Mouse (Mus musculus): Measurements from ENCODE around the gene Sh3rf1. TPM values are rescaled to one million over a fixed set of nuclear protein-coding genes. Genes with fewer than 3 reads are reported as not detected.

The Sh3rf1 gene
- polyA plus RNA-seq, 1 experiment from 2014 or later, result 22.5 TPM

DNA sequence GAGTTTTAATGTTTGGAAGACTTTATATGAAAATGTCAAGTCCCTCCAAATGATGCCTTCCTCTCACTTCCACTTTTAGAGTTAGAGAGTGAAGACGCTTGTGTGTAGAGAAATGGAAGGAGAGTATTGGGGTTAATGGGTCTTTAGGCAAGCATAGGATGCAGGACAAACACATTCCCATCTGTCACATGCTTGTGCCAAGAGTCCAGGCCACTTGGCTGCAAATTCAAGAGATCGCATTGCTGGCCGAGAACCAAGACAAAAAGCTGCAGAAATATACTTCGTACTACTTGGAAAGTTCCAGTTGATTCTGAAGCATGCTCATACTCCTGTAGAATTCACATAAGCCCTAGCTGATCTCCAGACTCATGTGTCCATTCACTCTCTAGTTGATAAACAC is 41.7 kb upstream of the Sh3rf1 start:
- no peaks in the 10 kb centered on the region for H3K27me3 ChIP-seq (ENCODE audit: insufficient read depth, low read length)
- H3K4me2 ChIP-seq, result no peak overlapping the region
- WGBS, result 43% methylated on average over 4 of the region's 4 CpGs
- peak; percentile 91 for DNase-seq
- ATAC-seq (ENCODE audit: insufficient read depth), result peak; percentile 77
- H3K4me1 ChIP-seq (ENCODE audit: insufficient read depth), result peaks cover 16% of the 10 kb centered on the region
- TF ChIP-seq CTCF (IDR thresholded peaks at IDR 0.05; ENCODE audit: low read depth), result no peak
- H3K9ac ChIP-seq, result no peak overlapping the region
- H3K9me3 ChIP-seq (ENCODE audit: low read depth, low read length), result no peaks in the 10 kb centered on the region
- no peak overlapping the region for H3K27ac ChIP-seq (ENCODE audit: low read depth)
- H3K4me3 ChIP-seq (ENCODE audit: low read depth, low read length), result no peak overlapping the region
- H3K36me3 ChIP-seq (ENCODE audit: insufficient read depth), result no peaks in the 10 kb centered on the region

DNA sequence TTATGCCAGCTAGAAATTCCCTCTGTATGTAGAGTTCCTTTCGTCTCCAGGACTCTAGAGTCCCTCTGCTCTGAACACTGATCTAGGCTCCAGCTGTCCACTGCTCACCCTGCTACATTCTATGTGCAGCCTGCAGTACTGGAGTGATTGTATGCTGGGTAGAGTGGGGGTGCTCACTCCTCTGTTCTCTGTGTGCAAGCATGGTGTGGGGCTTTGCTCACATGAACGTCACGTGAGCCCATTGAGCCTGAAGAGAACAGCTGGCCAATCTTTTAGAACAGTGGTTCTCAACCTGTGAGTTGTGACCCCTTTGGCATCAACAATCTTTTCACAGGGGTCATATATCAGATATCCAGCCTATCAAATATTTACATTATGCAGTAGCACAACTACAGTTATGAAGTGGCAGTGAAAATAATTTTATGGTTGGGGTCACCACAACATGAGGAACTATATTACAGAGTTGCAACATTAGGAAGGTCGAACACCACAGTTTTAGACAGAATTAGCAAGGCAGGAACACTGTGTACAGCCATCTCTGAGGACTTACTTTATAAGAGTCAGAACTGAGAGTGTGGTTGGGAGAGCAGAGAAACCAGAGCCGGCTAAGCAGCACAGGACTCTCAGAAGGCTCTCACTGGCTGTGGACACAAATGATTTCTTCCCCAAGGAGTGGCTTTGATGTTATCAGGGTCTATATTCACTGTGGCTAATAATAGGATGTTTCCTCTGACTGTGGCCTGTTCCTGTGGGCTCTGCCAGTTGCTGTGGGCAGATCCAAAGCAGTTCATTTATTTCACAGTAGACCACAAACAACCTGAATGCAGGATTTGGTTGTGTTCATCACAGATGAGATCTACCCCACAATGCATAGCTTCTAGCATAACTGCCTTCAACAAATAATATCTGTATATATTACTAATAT is 38.1 kb upstream of the Sh3rf1 start:
- peak; percentile 50 for DNase-seq
- H3K36me3 ChIP-seq (ENCODE audit: insufficient read depth), result no peaks in the 10 kb centered on the region
- no peaks in the 10 kb centered on the region for H3K27me3 ChIP-seq (ENCODE audit: insufficient read depth, low read length)
- peak overlapping the region; percentile 54; the same call in 1 of the 2 replicates for H3K27ac ChIP-seq (ENCODE audit: low read depth)
- H3K9ac ChIP-seq, result no peak overlapping the region
- WGBS, result 27% methylated on average over 5 of the region's 5 CpGs
- H3K4me1 ChIP-seq (ENCODE audit: insufficient read depth), result peaks cover 16% of the 10 kb centered on the region
- H3K4me3 ChIP-seq (ENCODE audit: low read depth, low read length), result no peak overlapping the region
- no peak overlapping the region for H3K4me2 ChIP-seq
- ATAC-seq (ENCODE audit: insufficient read depth), result peak; percentile 62
- H3K9me3 ChIP-seq (ENCODE audit: low read depth, low read length), result no peaks in the 10 kb centered on the region
- no peak for TF ChIP-seq CTCF (IDR thresholded peaks at IDR 0.05; ENCODE audit: low read depth)

DNA sequence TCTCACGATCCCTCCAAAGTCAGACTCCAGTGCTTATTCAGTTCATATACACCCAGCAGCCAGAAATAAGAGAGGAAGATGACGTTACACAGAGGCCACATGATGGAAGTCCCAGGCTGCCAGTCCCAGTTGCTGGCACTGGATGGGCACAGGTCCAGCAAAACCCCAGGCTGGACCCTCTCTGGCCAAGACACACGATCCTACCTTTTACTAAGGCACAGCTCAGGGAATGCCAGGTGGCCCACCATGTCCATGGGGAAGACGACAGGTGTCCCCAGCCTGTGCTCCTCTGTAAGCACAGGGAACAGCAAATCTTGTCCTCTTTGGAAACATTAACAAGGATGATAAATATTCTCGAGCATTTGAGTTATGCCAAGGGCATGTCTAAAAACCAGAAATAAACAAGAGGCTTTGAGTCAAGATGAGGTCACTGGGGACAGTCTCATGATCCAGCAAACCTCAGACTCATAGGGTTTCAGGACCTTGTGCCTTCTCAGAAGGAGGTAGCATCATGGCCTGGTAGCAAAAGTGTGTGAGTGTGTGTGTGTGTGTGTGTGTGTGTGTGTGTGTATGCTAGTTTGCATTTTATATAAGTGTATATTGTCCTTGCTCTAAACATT is 29.3 kb upstream of the Sh3rf1 start:
- DNase-seq (no peak), ATAC-seq (ENCODE audit: insufficient read depth) (no peak)
- no peaks in the 10 kb centered on the region for H3K27me3 ChIP-seq (ENCODE audit: insufficient read depth, low read length)
- H3K36me3 ChIP-seq (ENCODE audit: insufficient read depth), result no peaks in the 10 kb centered on the region
- no peak overlapping the region for H3K27ac ChIP-seq (ENCODE audit: low read depth)
- H3K9ac ChIP-seq, result no peak overlapping the region
- TF ChIP-seq CTCF (IDR thresholded peaks at IDR 0.05; ENCODE audit: low read depth), result no peak
- WGBS, result 69% methylated on average over 5 of the region's 5 CpGs
- H3K4me1 ChIP-seq (ENCODE audit: insufficient read depth), result no peaks in the 10 kb centered on the region
- H3K4me2 ChIP-seq, result no peak overlapping the region
- H3K4me3 ChIP-seq (ENCODE audit: low read depth, low read length), result no peak overlapping the region
- H3K9me3 ChIP-seq (ENCODE audit: low read depth, low read length), result no peaks in the 10 kb centered on the region

DNA sequence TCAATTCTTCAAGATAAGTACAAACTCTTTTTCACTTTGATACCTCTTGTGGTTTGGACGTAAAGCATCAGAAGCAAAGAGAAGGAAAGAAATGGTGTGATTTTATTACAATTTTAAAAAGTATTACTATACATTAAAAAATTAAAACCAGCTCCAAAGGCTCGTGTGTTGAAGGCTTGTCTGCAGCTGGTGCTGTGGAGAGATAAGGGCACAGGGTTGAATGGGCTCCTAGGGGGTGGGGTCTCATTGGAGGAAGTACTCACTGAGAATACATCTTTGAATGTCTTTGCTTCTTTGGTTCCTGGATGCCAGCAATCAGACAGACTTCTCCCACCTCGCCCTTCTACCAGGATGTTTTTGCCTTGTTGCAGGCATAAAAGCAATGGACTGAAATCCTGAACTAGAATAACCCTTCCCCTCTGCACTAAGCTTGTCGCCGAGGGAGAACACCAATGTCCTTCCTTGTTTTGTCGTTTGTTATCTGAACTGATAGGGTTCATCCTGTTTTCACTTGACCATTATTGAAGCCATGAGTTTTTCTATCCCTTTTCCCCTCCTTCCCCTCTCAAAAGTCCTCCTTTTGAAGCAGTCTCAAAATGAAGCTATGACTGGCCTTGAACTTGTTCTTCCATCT is 23.3 kb upstream of the Sh3rf1 start:
- no peaks in the 10 kb centered on the region for H3K27me3 ChIP-seq (ENCODE audit: insufficient read depth, low read length)
- no peaks in the 10 kb centered on the region for H3K36me3 ChIP-seq (ENCODE audit: insufficient read depth)
- DNase-seq (no peak), ATAC-seq (ENCODE audit: insufficient read depth) (no peak)
- no peak overlapping the region for H3K27ac ChIP-seq (ENCODE audit: low read depth)
- no peak overlapping the region for H3K9ac ChIP-seq
- H3K4me2 ChIP-seq, result no peak overlapping the region
- no peak overlapping the region for H3K4me3 ChIP-seq (ENCODE audit: low read depth, low read length)
- WGBS, result 51% methylated on average over 6 of the region's 6 CpGs
- no peak for TF ChIP-seq CTCF (IDR thresholded peaks at IDR 0.05; ENCODE audit: low read depth)
- no peaks in the 10 kb centered on the region for H3K9me3 ChIP-seq (ENCODE audit: low read depth, low read length)
- H3K4me1 ChIP-seq (ENCODE audit: insufficient read depth), result no peaks in the 10 kb centered on the region

DNA sequence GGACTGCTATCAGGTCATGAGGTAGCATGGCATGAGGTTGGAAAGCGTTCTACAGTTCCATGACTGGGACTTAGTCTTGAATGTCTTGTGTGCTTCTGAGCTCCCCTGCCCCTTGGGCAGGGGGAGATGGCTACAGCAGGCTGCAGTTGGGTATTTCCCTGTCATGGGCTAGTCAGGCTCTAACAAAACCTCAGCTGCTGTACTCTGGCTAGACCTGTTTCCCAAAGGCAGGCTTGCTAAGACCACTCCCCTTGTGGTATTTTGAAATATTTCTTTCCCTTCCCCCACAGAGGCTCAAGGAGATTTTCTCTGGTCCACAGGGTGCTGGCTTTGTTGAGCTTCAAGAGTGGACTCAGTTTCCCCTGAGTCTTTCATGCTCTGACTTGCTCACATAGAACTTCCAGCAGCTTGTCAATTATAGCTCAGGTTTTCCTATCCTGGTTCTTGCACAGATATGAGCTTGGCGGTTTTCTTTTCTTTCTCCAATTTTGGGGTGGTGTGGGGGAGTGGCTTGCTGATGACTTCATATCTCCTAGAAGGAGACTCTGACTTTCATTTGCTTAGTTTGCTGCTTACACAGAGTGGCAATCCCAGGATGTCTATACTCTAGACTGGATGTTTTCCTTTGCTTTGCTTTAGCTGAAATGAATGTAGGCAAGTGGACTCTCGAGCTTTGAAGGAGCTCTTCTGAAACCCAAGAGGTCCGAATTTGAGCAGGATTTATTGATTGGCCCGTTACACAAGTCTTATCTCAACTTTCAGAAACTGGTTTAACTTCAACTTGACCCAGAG is 20.4 kb upstream of the Sh3rf1 start:
- Histone ChIP-seq H3K27ac (ENCODE audit: low read depth) (0 out of 2 replicates have a peak overlapping the region, but pooled peaks have one; percentile 6), H3K9me3 (ENCODE audit: low read depth, low read length) (no peaks in the 10 kb centered on the region), H3K27me3 (ENCODE audit: insufficient read depth, low read length) (no peaks in the 10 kb centered on the region), H3K4me3 (ENCODE audit: low read depth, low read length) (no peak overlapping the region), H3K4me1 (ENCODE audit: insufficient read depth) (0 out of 2 replicates have a peak, but pooled peaks cover 2% of the 10 kb centered on the region), H3K36me3 (ENCODE audit: insufficient read depth) (no peaks in the 10 kb centered on the region), H3K4me2 (no peak overlapping the region), H3K9ac (no peak overlapping the region)
- TF ChIP-seq CTCF (IDR thresholded peaks at IDR 0.05; ENCODE audit: low read depth), result no peak
- ATAC-seq (ENCODE audit: insufficient read depth) (peak; percentile 67), DNase-seq (peak; percentile 47)
- WGBS, result 55% methylated on average over 5 of the region's 5 CpGs

DNA sequence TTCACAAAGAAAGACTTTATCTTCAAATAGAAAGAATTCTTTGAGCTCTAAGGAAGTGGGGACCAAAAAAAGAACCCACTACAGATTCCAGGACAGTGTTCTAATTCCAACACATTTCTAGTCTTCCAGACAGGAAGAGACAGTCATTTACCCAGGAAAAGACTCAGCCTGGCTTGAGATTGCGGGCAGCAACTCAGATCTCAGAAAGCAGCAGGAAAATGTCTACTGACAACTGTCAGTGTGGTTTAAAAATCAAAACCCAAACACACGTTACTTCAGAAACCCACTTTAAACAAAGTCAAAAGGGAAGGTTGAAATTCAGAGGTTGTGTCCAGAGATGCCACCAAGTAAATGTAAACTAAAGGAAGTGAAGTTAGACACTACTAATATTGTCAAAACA is 16.8 kb upstream of the Sh3rf1 start:
- DNase-seq (peak; percentile 85), ATAC-seq (ENCODE audit: insufficient read depth) (peak; percentile 42)
- H3K4me1 ChIP-seq (ENCODE audit: insufficient read depth), result 0 out of 2 replicates have a peak, but pooled peaks cover 2% of the 10 kb centered on the region
- H3K27ac ChIP-seq (ENCODE audit: low read depth), result peak overlapping the region; percentile 75
- no peak overlapping the region for H3K9ac ChIP-seq
- H3K4me3 ChIP-seq (ENCODE audit: low read depth, low read length), result no peak overlapping the region
- no peaks in the 10 kb centered on the region for H3K36me3 ChIP-seq (ENCODE audit: insufficient read depth)
- no peaks in the 10 kb centered on the region for H3K27me3 ChIP-seq (ENCODE audit: insufficient read depth, low read length)
- WGBS, result 14% methylated on average over 2 of the region's 2 CpGs
- H3K4me2 ChIP-seq, result no peak overlapping the region
- TF ChIP-seq CTCF (IDR thresholded peaks at IDR 0.05; ENCODE audit: low read depth), result no peak
- no peaks in the 10 kb centered on the region for H3K9me3 ChIP-seq (ENCODE audit: low read depth, low read length)

Data from lung, embryonic 14.5 days (tissue).